Mouse (Mus musculus): ENCODE data around the gene Ncam2.

- TF ChIP-seq CTCF (IDR thresholded peaks at IDR 0.05; ENCODE audit: control insufficient read depth, insufficient read depth, insufficient replicate concordance, low read depth, low read length) (no peak), POLR2A (IDR thresholded peaks at IDR 0.05; ENCODE audit: control insufficient read depth, low read depth, low read length) (no peak)
Measured at GRCm38 (mm10) chr16:81201471-81201870, 974 bp downstream of the Ncam2 start.

Measured in testis, adult 2 months (tissue).